Mouse (Mus musculus): ENCODE measurements around the gene Nab1. TPM values are rescaled to one million over a fixed set of nuclear protein-coding genes. Genes with fewer than 3 reads are reported as not detected.

Gene Nab1
- polyA plus RNA-seq, 1 experiment from 2014 or later: 32.3 TPM

- Histone ChIP-seq H3K27me3 (ENCODE audit: control insufficient read depth, insufficient read depth, low read length) (no peaks in the 10 kb centered on the region), H3K4me3 (ENCODE audit: control insufficient read depth in 1 of 2, insufficient read depth in 1 of 2, low read depth in 1 of 2, low read length in 2 of 2) (no peak overlapping the region), H3K4me1 (ENCODE audit: control insufficient read depth in 2 of 2, insufficient read depth in 2 of 2, low read length in 2 of 2) (peaks cover 0 to 12% of the 10 kb centered on the region in 2 experiments; a peak in 3 of 4 replicates), H3K9ac (ENCODE audit: low read length) (no peak overlapping the region), H3K4me2 (ENCODE audit: low read length) (no peak overlapping the region), H3K36me3 (ENCODE audit: control insufficient read depth, insufficient read depth, low read length) (no peaks in the 10 kb centered on the region), H3K27ac (replicated peaks in 1 of 2; ENCODE audit: control insufficient read depth in 1 of 2, insufficient read depth in 1 of 2, low read depth in 2 of 2, low read length in 2 of 2) (no peak overlapping the region), H3K9me3 (ENCODE audit: control insufficient read depth, low read length) (no peaks in the 10 kb centered on the region)
- ATAC-seq (ENCODE audit: insufficient number of reproducible peaks, insufficient read depth, low FRiP score, low read depth): no peak
- 61% methylated on average over 1 of the region's 1 CpGs for WGBS
Observed at GRCm38 (mm10) chr1:52423846-52424245, 76.6 kb downstream of the Nab1 start.

- Histone ChIP-seq H3K27me3 (ENCODE audit: control insufficient read depth, insufficient read depth, low read length) (no peaks in the 10 kb centered on the region), H3K4me1 (ENCODE audit: control insufficient read depth in 2 of 2, insufficient read depth in 2 of 2, low read length in 2 of 2) (peaks cover 0 to 12% of the 10 kb centered on the region in 2 experiments; a peak in 3 of 4 replicates), H3K27ac (replicated peaks in 1 of 2; ENCODE audit: control insufficient read depth in 1 of 2, insufficient read depth in 1 of 2, low read depth in 2 of 2, low read length in 2 of 2) (peak overlapping the region in 1 of 2 experiments; percentile 64; a peak in 1 of 4 replicates), H3K4me2 (ENCODE audit: low read length) (no peak overlapping the region), H3K9me3 (ENCODE audit: control insufficient read depth, low read length) (no peaks in the 10 kb centered on the region), H3K36me3 (ENCODE audit: control insufficient read depth, insufficient read depth, low read length) (no peaks in the 10 kb centered on the region), H3K4me3 (ENCODE audit: control insufficient read depth in 1 of 2, insufficient read depth in 1 of 2, low read depth in 1 of 2, low read length in 2 of 2) (no peak overlapping the region), H3K9ac (ENCODE audit: low read length) (no peak overlapping the region)
- 94% methylated on average over 2 of the region's 2 CpGs for WGBS
- no peak for ATAC-seq (ENCODE audit: insufficient number of reproducible peaks, insufficient read depth, low FRiP score, low read depth)
Observed at GRCm38 (mm10) chr1:52423057-52423456, 77.4 kb downstream of the Nab1 start.

GRCm38 (mm10) chr1:52422137-52422536 lies 78.3 kb downstream of the Nab1 start:
- Histone ChIP-seq H3K4me3 (ENCODE audit: control insufficient read depth in 1 of 2, insufficient read depth in 1 of 2, low read depth in 1 of 2, low read length in 2 of 2) (no peak overlapping the region), H3K9ac (ENCODE audit: low read length) (no peak overlapping the region), H3K27me3 (ENCODE audit: control insufficient read depth, insufficient read depth, low read length) (no peaks in the 10 kb centered on the region), H3K36me3 (ENCODE audit: control insufficient read depth, insufficient read depth, low read length) (no peaks in the 10 kb centered on the region), H3K9me3 (ENCODE audit: control insufficient read depth, low read length) (no peaks in the 10 kb centered on the region), H3K4me2 (ENCODE audit: low read length) (no peak overlapping the region), H3K27ac (replicated peaks in 1 of 2; ENCODE audit: control insufficient read depth in 1 of 2, insufficient read depth in 1 of 2, low read depth in 2 of 2, low read length in 2 of 2) (peak overlapping the region; percentile 50 to 64), H3K4me1 (ENCODE audit: control insufficient read depth in 2 of 2, insufficient read depth in 2 of 2, low read length in 2 of 2) (peaks cover 0 to 12% of the 10 kb centered on the region in 2 experiments; a peak in 3 of 4 replicates)
- peak; percentile 73 for ATAC-seq (ENCODE audit: insufficient number of reproducible peaks, insufficient read depth, low FRiP score, low read depth)
- 11% methylated on average over 3 of the region's 3 CpGs for WGBS

GRCm38 (mm10) chr1:52421623-52422022 lies 78.9 kb downstream of the Nab1 start:
- ATAC-seq (ENCODE audit: insufficient number of reproducible peaks, insufficient read depth, low FRiP score, low read depth): no peak
- Histone ChIP-seq H3K4me3 (ENCODE audit: control insufficient read depth in 1 of 2, insufficient read depth in 1 of 2, low read depth in 1 of 2, low read length in 2 of 2) (no peak overlapping the region), H3K4me1 (ENCODE audit: control insufficient read depth in 2 of 2, insufficient read depth in 2 of 2, low read length in 2 of 2) (peaks cover 0 to 12% of the 10 kb centered on the region in 2 experiments; a peak in 3 of 4 replicates), H3K9me3 (ENCODE audit: control insufficient read depth, low read length) (no peaks in the 10 kb centered on the region), H3K9ac (ENCODE audit: low read length) (no peak overlapping the region), H3K27ac (replicated peaks in 1 of 2; ENCODE audit: control insufficient read depth in 1 of 2, insufficient read depth in 1 of 2, low read depth in 2 of 2, low read length in 2 of 2) (peak overlapping the region; percentile 50 to 64), H3K27me3 (ENCODE audit: control insufficient read depth, insufficient read depth, low read length) (no peaks in the 10 kb centered on the region), H3K36me3 (ENCODE audit: control insufficient read depth, insufficient read depth, low read length) (no peaks in the 10 kb centered on the region), H3K4me2 (ENCODE audit: low read length) (no peak overlapping the region)

GRCm38 (mm10) chr1:52419088-52419819 lies 81.2 kb downstream of the Nab1 start:
- Histone ChIP-seq H3K36me3 (ENCODE audit: control insufficient read depth, insufficient read depth, low read length) (no peaks in the 10 kb centered on the region), H3K27me3 (ENCODE audit: control insufficient read depth, insufficient read depth, low read length) (no peaks in the 10 kb centered on the region), H3K27ac (replicated peaks in 1 of 2; ENCODE audit: control insufficient read depth in 1 of 2, insufficient read depth in 1 of 2, low read depth in 2 of 2, low read length in 2 of 2) (no peak overlapping the region), H3K9ac (ENCODE audit: low read length) (no peak overlapping the region), H3K4me3 (ENCODE audit: control insufficient read depth in 1 of 2, insufficient read depth in 1 of 2, low read depth in 1 of 2, low read length in 2 of 2) (no peak overlapping the region), H3K4me1 (ENCODE audit: control insufficient read depth in 2 of 2, insufficient read depth in 2 of 2, low read length in 2 of 2) (peaks cover 0 to 12% of the 10 kb centered on the region in 2 experiments; a peak in 3 of 4 replicates), H3K4me2 (ENCODE audit: low read length) (no peak overlapping the region), H3K9me3 (ENCODE audit: control insufficient read depth, low read length) (no peaks in the 10 kb centered on the region)
- WGBS: 80% methylated on average over 7 of the region's 7 CpGs
- no peak for ATAC-seq (ENCODE audit: insufficient number of reproducible peaks, insufficient read depth, low FRiP score, low read depth)

Other genes with a start within 250 kb of the Nab1 start
- 5.6 and 6.3 TPM in 2 replicates for gene Nemp2, start 130.0 kb upstream of the Nab1 start, polyA plus RNA-seq (2014; fragmentation: Nextera tagmentation; extraction: Ambion mirVana)
- gene Mfsd6, start 226.8 kb upstream of the Nab1 start, polyA plus RNA-seq (2014; fragmentation: Nextera tagmentation; extraction: Ambion mirVana): 5.3 and 5.7 TPM in 2 replicates

Measured in heart, embryonic 14.5 days (tissue).